Mouse (Mus musculus) bone marrow macrophage, adult 2 months (primary cell): ENCODE results near the gene Rhoa. TPM values are rescaled to one million over a fixed set of nuclear protein-coding genes. Genes with fewer than 3 reads are reported as not detected.
"Not testable (repeated sequence)": the region's sequence is repeated elsewhere in the genome, so short reads cannot be mapped to it uniquely, and the experiment has no call there.

Source experiments
- H3K27ac ChIP-seq: 2 replicates; pipeline ENCODE4 v1.5.1; 2012; ENCODE audit warnings: low read depth, low read length; ENCODE audit not compliant: insufficient read depth
- H3K4me1 ChIP-seq: 2 replicates; pipeline ENCODE4 v1.6.1; 2012; ENCODE audit warnings: low read length; ENCODE audit not compliant: control insufficient read depth, insufficient read depth
- H3K4me3 ChIP-seq: 2 replicates; pipeline ENCODE4 v1.5.1; 2012; ENCODE audit warnings: mild to moderate bottlenecking, low read length, moderate library complexity; ENCODE audit not compliant: insufficient read depth
- CTCF ChIP-seq: IDR thresholded peaks from 2 replicates; pipeline ENCODE4 v1.5.1; 2012; ENCODE audit warnings: low read depth, mild to moderate bottlenecking, low read length, moderate library complexity
- POLR2A ChIP-seq: IDR thresholded peaks from 2 replicates; pipeline ENCODE4 v1.6.1; 2012; ENCODE audit warnings: mild to moderate bottlenecking, low read depth, low read length, borderline replicate concordance
- polyA plus RNA-seq: library from polyadenylated mRNA; stranded (reverse); fragments of >200 nt; gene quantifications from 2 replicates; pipeline ENCODE4 v1.2.4, GENCODE M21; 2012; ENCODE audit not compliant: missing spikeins, insufficient read depth, insufficient read length

The Rhoa gene
- polyA plus RNA-seq, 1 experiment, result 511 TPM

- H3K4me3 ChIP-seq, result no peak overlapping the region
- no peak overlapping the region for H3K27ac ChIP-seq
- TF ChIP-seq POLR2A (no peak), CTCF (no peak)
- no peaks in the 10 kb centered on the region for H3K4me1 ChIP-seq
These were observed 34.0 kb upstream of the Rhoa start for GRCm38 (mm10) chr9:108271941-108272340.

GRCm38 (mm10) chr9:108272691-108273090 lies 33.2 kb upstream of the Rhoa start:
- H3K4me3 ChIP-seq, result no peak overlapping the region
- H3K27ac ChIP-seq, result no peak overlapping the region
- no peaks in the 10 kb centered on the region for H3K4me1 ChIP-seq
- TF ChIP-seq POLR2A, result no peak
- TF ChIP-seq CTCF, result no peak

DNA sequence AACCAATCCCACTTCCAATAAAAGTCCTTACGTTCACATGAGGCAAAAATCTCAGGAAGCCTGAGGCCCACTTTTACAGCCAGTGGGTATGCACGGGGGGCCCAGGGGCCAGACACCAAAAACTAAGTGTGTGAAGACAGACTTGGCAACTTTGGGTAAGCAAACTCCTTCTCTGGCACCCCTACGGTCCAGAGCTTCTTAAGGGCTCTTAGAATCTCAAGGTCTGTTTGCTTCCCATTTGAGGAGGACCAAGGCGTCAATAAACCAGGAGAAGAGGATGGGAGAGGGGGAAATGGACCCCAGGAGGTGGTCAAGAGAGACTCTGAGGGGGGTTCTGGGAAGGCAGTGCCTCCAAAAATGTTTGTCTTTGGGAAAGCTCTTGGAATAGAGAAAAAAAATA lies 32.4 kb upstream of the Rhoa start:
- Histone ChIP-seq H3K4me1 (no peaks in the 10 kb centered on the region), H3K27ac (no peak overlapping the region), H3K4me3 (no peak overlapping the region)
- no peak for TF ChIP-seq CTCF
- TF ChIP-seq POLR2A, result no peak

DNA sequence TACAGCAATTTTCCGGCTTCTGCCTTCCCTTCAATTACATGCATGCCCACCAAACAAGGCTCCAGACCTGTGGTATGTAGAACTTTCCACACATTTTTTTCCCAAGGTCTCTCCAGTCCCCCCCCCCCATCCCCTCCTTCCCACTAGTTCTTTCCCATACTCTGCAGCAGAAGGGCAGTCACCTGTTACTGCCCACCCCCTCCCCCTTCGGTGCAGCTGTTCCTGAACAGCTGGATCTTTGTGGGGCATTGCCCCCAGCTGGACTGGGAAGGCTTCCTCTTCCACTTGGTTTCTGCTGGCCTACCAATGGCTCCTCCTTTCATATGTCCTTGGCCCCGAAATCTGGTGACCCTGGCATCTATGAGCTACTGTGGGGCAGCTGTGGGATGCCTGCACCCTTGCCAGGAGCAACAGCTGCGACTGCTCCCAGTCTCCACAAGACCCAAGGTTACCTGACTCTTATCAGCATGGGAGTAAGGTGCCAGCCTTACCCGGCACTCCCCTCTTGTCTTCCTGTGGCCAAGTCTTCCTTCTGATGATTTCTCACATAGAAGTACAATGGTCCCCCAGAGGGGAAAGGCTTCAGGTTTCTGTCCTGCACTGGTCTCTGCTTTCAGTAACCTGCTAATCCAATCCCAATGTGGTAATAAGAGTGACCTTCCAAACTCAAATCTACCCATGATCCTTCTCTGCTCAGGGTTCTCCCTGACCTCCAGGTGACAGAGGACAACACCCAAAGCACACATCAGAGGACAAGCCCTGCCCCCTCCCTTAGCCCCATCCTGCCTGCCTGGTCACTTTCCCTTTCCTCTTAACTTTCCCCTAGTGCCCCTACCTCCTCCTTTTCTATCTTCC lies 31.2 kb upstream of the Rhoa start:
- no peak overlapping the region for H3K4me3 ChIP-seq
- H3K27ac ChIP-seq, result no peak overlapping the region

GRCm38 (mm10) chr9:108275331-108275659 lies 30.6 kb upstream of the Rhoa start:
- no peak overlapping the region for H3K4me3 ChIP-seq
- no peak for TF ChIP-seq POLR2A
- TF ChIP-seq CTCF, result no peak
- peaks cover 2% of the 10 kb centered on the region; the same call in 1 of the 2 replicates for H3K4me1 ChIP-seq
- no peak overlapping the region for H3K27ac ChIP-seq

More for the DNA sequence above, 31.2 kb upstream of the Rhoa start:
- H3K4me1 ChIP-seq, result 0 out of 2 replicates have a peak, but pooled peaks cover 2% of the 10 kb centered on the region
- TF ChIP-seq CTCF (no peak), POLR2A (no peak)

GRCm38 (mm10) chr9:108278697-108279450 lies 27.1 kb upstream of the Rhoa start:
- H3K4me1 ChIP-seq, result peaks cover 4% of the 10 kb centered on the region; the same call in 1 of the 2 replicates
- no peak overlapping the region for H3K4me3 ChIP-seq
- TF ChIP-seq CTCF, result 0 out of 2 replicates have a peak, but pooled peaks have one; percentile 5
- no peak for TF ChIP-seq POLR2A
- no peak overlapping the region for H3K27ac ChIP-seq

- Histone ChIP-seq H3K4me3 (no peak overlapping the region), H3K27ac (no peak overlapping the region), H3K4me1 (peaks cover 4% of the 10 kb centered on the region; the same call in 1 of the 2 replicates)
- TF ChIP-seq CTCF, result no peak
- TF ChIP-seq POLR2A, result no peak
These were observed 25.7 kb upstream of the Rhoa start for GRCm38 (mm10) chr9:108280071-108280828.

DNA sequence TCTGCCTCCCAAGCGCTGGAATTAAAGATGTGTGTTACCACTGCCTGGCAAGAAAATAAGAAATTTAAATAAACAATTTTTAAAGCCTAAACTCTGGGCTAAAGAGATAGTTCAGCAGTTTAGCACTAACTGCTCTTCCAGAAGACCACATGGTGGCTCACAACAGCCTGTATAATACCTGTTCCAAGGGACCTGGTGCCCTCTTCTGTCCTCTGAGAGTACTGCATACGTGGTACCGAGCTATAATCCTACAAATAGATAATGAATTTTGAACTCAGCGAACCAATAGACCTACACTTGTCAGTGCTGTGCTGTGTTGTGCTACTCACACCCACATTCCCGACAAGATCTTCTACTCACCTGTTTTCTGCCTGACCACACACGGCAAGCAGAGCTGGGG lies 21.5 kb upstream of the Rhoa start:
- TF ChIP-seq CTCF (no peak), POLR2A (no peak)
- Histone ChIP-seq H3K27ac (no peak overlapping the region), H3K4me1 (peaks cover 4% of the 10 kb centered on the region; the same call in 1 of the 2 replicates), H3K4me3 (no peak overlapping the region)

GRCm38 (mm10) chr9:108287526-108288238 lies 18.2 kb upstream of the Rhoa start:
- H3K4me3 ChIP-seq, H3K4me1 ChIP-seq, H3K27ac ChIP-seq: not testable (repeated sequence)
